ENCODE assay signal across 20 mouse cellular contexts in the genomic region with DNA sequence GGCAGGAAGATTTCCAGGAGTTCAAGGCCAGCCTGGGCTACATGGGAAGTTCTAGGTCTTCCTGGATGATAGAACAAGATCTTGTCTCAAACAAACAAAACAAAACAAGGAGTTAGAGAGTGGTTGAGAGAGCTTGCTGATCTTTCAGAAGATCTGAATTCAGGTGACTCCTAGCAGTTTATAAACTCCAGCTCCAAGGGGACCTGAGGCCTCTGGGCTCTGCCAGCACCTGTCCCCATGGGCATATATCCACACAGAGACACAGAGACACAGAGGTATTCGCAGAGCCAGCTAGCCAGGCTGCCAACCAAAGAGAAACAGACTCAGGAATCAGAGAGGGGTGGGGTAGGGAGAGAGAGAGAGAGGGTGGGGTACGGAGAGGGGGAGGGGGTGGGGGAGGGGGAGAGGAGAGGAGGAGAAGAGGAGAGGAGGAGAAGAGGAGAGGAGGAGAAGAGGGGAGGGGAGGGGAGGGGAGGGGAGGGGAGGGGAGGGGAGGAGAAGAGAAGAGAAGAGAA. TPM values are rescaled to one million over a fixed set of nuclear protein-coding genes. Genes with fewer than 3 reads are reported as not detected.
A peak's percentile ranks its signal among the peaks of the same experiment; 100 is the strongest.
DNase-seq lines count a peak whose midpoint lies in the region; ATAC-seq and TF ChIP-seq lines count a peak whose summit lies in the region.
"Had no signal": no experiment of that assay in that cellular context is flagged by ENCODE, and none has a peak within 500 bp of the region (broad histone marks: within the 10 kb centered on the region; RNA-seq: fewer than 3 reads in every experiment).

No protein-coding gene starts in this region.

- no peak overlapping the region for H3K4me2 ChIP-seq in forebrain, embryonic 14.5 days (ENCODE audit: low read length)
- H3K4me2 ChIP-seq in hindbrain, embryonic 13.5 days, result peak overlapping the region; percentile 48
- no peak overlapping the region for H3K4me2 ChIP-seq in hindbrain, embryonic 14.5 days (replicated peaks)
- no peak overlapping the region for H3K4me2 ChIP-seq in midbrain, embryonic 12.5 days (replicated peaks)
- no peak overlapping the region for H3K4me2 ChIP-seq in midbrain, postnatal 0 days (ENCODE audit: low read depth, low read length, poor library complexity, severe bottlenecking)
- H3K4me2 ChIP-seq in stomach, embryonic 16.5 days (ENCODE audit: low read depth, low read length), result no peak overlapping the region

- 55% methylated on average over 1 of the region's 2 CpGs for WGBS in forebrain, embryonic 14.5 days
- WGBS in forebrain, embryonic 10.5 days, result 83% methylated on average over 1 of the region's 2 CpGs
- WGBS in hindbrain, embryonic 13.5 days, result 92% methylated on average over 1 of the region's 2 CpGs
- WGBS in hindbrain, embryonic 14.5 days, result 91% methylated on average over 1 of the region's 2 CpGs
- WGBS in midbrain, embryonic 12.5 days, result 82% methylated on average over 1 of the region's 2 CpGs
- WGBS in midbrain, postnatal 0 days, result 100% methylated on average over 1 of the region's 2 CpGs
- WGBS in stomach, embryonic 16.5 days, result 71% methylated on average over 1 of the region's 2 CpGs

- H3K9ac ChIP-seq in forebrain, embryonic 14.5 days (ENCODE audit: low read length), result no peak overlapping the region
- H3K9ac ChIP-seq in hindbrain, embryonic 13.5 days, result no peak overlapping the region
- no peak overlapping the region for H3K9ac ChIP-seq in hindbrain, embryonic 14.5 days
- 0 out of 2 replicates have a peak overlapping the region, but pooled peaks have one; percentile 20 for H3K9ac ChIP-seq in midbrain, embryonic 12.5 days (replicated peaks)
- no peak overlapping the region for H3K9ac ChIP-seq in midbrain, postnatal 0 days (replicated peaks; ENCODE audit: low read length, poor library complexity, severe bottlenecking)
- no peak overlapping the region for H3K9ac ChIP-seq in stomach, embryonic 16.5 days (ENCODE audit: low read length)

- peak; percentile 51; the same call in 1 of the 2 replicates for ATAC-seq in forebrain, embryonic 14.5 days
- ATAC-seq in hindbrain, embryonic 13.5 days (ENCODE audit: low FRiP score), result no peak
- ATAC-seq in hindbrain, embryonic 14.5 days (ENCODE audit: low FRiP score), result no peak
- ATAC-seq in midbrain, embryonic 12.5 days (ENCODE audit: low FRiP score, low read depth), result 0 out of 2 replicates have a peak, but pooled peaks have one; percentile 6
- no peak for ATAC-seq in midbrain, postnatal 0 days (ENCODE audit: low FRiP score)
- no peak for ATAC-seq in stomach, embryonic 16.5 days (ENCODE audit: insufficient read depth, low FRiP score)
- ATAC-seq in inflammation-experienced regulatory T-cells, adult 6 months, result no peak

- no peak for TF ChIP-seq CTCF in midbrain, postnatal 0 days (IDR thresholded peaks at IDR 0.05)

- no peak for DNase-seq in forebrain, embryonic 14.5 days (ENCODE audit: low spot score)
- no peak for DNase-seq in forebrain, embryonic 10.5 days (ENCODE audit: extremely low spot score, low spot score)
- DNase-seq in hindbrain, embryonic 14.5 days (ENCODE audit: low spot score), result no peak
- no peak for DNase-seq in midbrain, postnatal 0 days (ENCODE audit: low spot score)
- DNase-seq: cerebellum, adult 9-11 months; left cerebral cortex, postnatal 4 days; right cerebral cortex, postnatal 4 days had no signal

- no peaks in the 10 kb centered on the region for H3K27me3 ChIP-seq in forebrain, embryonic 14.5 days (replicated peaks; ENCODE audit: control insufficient read depth, insufficient read depth, low read length)
- 0 out of 2 replicates have a peak, but pooled peaks cover 5% of the 10 kb centered on the region for H3K27me3 ChIP-seq in forebrain, embryonic 10.5 days (ENCODE audit: poor library complexity, severe bottlenecking)
- H3K27me3 ChIP-seq in hindbrain, embryonic 13.5 days, result 0 out of 2 replicates have a peak, but pooled peaks cover 6% of the 10 kb centered on the region
- no peaks in the 10 kb centered on the region for H3K27me3 ChIP-seq in hindbrain, embryonic 14.5 days (ENCODE audit: control insufficient read depth, insufficient read depth, low read length)
- H3K27me3 ChIP-seq in midbrain, embryonic 12.5 days, result no peaks in the 10 kb centered on the region
- no peaks in the 10 kb centered on the region for H3K27me3 ChIP-seq in midbrain, postnatal 0 days (ENCODE audit: insufficient read depth, low read length)
- H3K27me3 ChIP-seq in stomach, embryonic 16.5 days (ENCODE audit: control insufficient read depth, insufficient read depth, low read length), result no peaks in the 10 kb centered on the region

- no peak overlapping the region for H3K4me3 ChIP-seq in forebrain, embryonic 14.5 days (ENCODE audit: low read depth, low read length)
- H3K4me3 ChIP-seq in forebrain, embryonic 10.5 days, result no peak overlapping the region
- no peak overlapping the region for H3K4me3 ChIP-seq in hindbrain, embryonic 13.5 days
- no peak overlapping the region for H3K4me3 ChIP-seq in hindbrain, embryonic 14.5 days (replicated peaks; ENCODE audit: low read length)
- no peak overlapping the region for H3K4me3 ChIP-seq in midbrain, embryonic 12.5 days
- H3K4me3 ChIP-seq in midbrain, postnatal 0 days (ENCODE audit: low read depth, low read length), result no peak overlapping the region
- H3K4me3 ChIP-seq in stomach, embryonic 16.5 days (replicated peaks; ENCODE audit: low read length), result no peak overlapping the region

- no peaks in the 10 kb centered on the region for H3K4me1 ChIP-seq in forebrain, embryonic 14.5 days (ENCODE audit: control insufficient read depth, insufficient read depth, low read length)
- peaks cover 13% of the 10 kb centered on the region for H3K4me1 ChIP-seq in forebrain, embryonic 10.5 days
- H3K4me1 ChIP-seq in hindbrain, embryonic 13.5 days (replicated peaks), result peaks cover 8% of the 10 kb centered on the region; the same call in 1 of the 2 replicates
- peaks cover 8% of the 10 kb centered on the region; the same call in 1 of the 2 replicates for H3K4me1 ChIP-seq in hindbrain, embryonic 14.5 days (replicated peaks; ENCODE audit: control insufficient read depth, insufficient read depth, low read length)
- H3K4me1 ChIP-seq in midbrain, embryonic 12.5 days, result peaks cover 6% of the 10 kb centered on the region
- H3K4me1 ChIP-seq in midbrain, postnatal 0 days (ENCODE audit: insufficient read depth, low read length), result peaks cover 4% of the 10 kb centered on the region; the same call in 1 of the 2 replicates
- peaks cover 24% of the 10 kb centered on the region for H3K4me1 ChIP-seq in stomach, embryonic 16.5 days (ENCODE audit: control insufficient read depth, insufficient read depth, low read length)

- no peak overlapping the region for H3K27ac ChIP-seq in forebrain, embryonic 14.5 days (ENCODE audit: low read depth, low read length)
- H3K27ac ChIP-seq in forebrain, embryonic 10.5 days, result no peak overlapping the region
- no peak overlapping the region for H3K27ac ChIP-seq in hindbrain, embryonic 13.5 days
- H3K27ac ChIP-seq in hindbrain, embryonic 14.5 days, result no peak overlapping the region
- H3K27ac ChIP-seq in midbrain, embryonic 12.5 days (replicated peaks), result no peak overlapping the region
- H3K27ac ChIP-seq in midbrain, postnatal 0 days (ENCODE audit: low read depth, low read length), result no peak overlapping the region
- H3K27ac ChIP-seq in stomach, embryonic 16.5 days (ENCODE audit: low read length), result peak overlapping the region; percentile 82
- H3K27ac ChIP-seq: layer of hippocampus, adult 2 months; neural tube, embryonic 13.5 days had no signal

- H3K36me3 ChIP-seq in forebrain, embryonic 14.5 days (ENCODE audit: control insufficient read depth, insufficient read depth, low read length), result no peaks in the 10 kb centered on the region
- no peaks in the 10 kb centered on the region for H3K36me3 ChIP-seq in forebrain, embryonic 10.5 days (replicated peaks)
- H3K36me3 ChIP-seq in hindbrain, embryonic 13.5 days, result no peaks in the 10 kb centered on the region
- no peaks in the 10 kb centered on the region for H3K36me3 ChIP-seq in hindbrain, embryonic 14.5 days (replicated peaks; ENCODE audit: control insufficient read depth, insufficient read depth)
- no peaks in the 10 kb centered on the region for H3K36me3 ChIP-seq in midbrain, embryonic 12.5 days
- H3K36me3 ChIP-seq in midbrain, postnatal 0 days (ENCODE audit: insufficient read depth, low read length), result no peaks in the 10 kb centered on the region
- H3K36me3 ChIP-seq in stomach, embryonic 16.5 days (ENCODE audit: control insufficient read depth, insufficient read depth, low read length), result no peaks in the 10 kb centered on the region
- H3K36me3 ChIP-seq: neural tube, embryonic 13.5 days had no signal

- no peaks in the 10 kb centered on the region for H3K9me3 ChIP-seq in forebrain, embryonic 14.5 days (replicated peaks; ENCODE audit: control insufficient read depth, low read length)
- no peaks in the 10 kb centered on the region for H3K9me3 ChIP-seq in forebrain, embryonic 10.5 days
- no peaks in the 10 kb centered on the region for H3K9me3 ChIP-seq in hindbrain, embryonic 13.5 days
- H3K9me3 ChIP-seq in hindbrain, embryonic 14.5 days (ENCODE audit: control insufficient read depth, low read length), result no peaks in the 10 kb centered on the region
- H3K9me3 ChIP-seq in midbrain, embryonic 12.5 days, result no peaks in the 10 kb centered on the region
- no peaks in the 10 kb centered on the region for H3K9me3 ChIP-seq in midbrain, postnatal 0 days (ENCODE audit: low read length)
- no peaks in the 10 kb centered on the region for H3K9me3 ChIP-seq in stomach, embryonic 16.5 days (replicated peaks; ENCODE audit: control insufficient read depth, low read length)
- H3K9me3 ChIP-seq: neural tube, embryonic 13.5 days had no signal

RNA-seq across cellular contexts. Expression of a gene that starts 9.2 kb away (rescaled TPM):
- 0.23 and 0.28 TPM in 2 replicates for polyA plus RNA-seq in forebrain, embryonic 14.5 days (2014; fragmentation: Nextera tagmentation; extraction: Ambion mirVana)
- polyA plus RNA-seq in forebrain, embryonic 10.5 days (2016; fragmentation: Nextera tagmentation; extraction: Ambion mirVana), result not detected in 2 replicates
- not detected in 2 replicates for polyA plus RNA-seq in hindbrain, embryonic 13.5 days (2015; fragmentation: Nextera tagmentation; extraction: Ambion mirVana)
- not detected in 2 replicates for polyA plus RNA-seq in hindbrain, embryonic 14.5 days (2014; fragmentation: Nextera tagmentation; extraction: Ambion mirVana)
- polyA plus RNA-seq in midbrain, embryonic 12.5 days (2016; fragmentation: Nextera tagmentation; extraction: Ambion mirVana), result not detected in 2 replicates
- not detected in 2 replicates for total RNA-seq in midbrain, postnatal 0 days (2014; rRNA removed)
- polyA plus RNA-seq in midbrain, postnatal 0 days (2015; fragmentation: Nextera tagmentation; extraction: Ambion mirVana), result not detected in 2 replicates
- 41.0 and 44.8 TPM in 2 replicates for polyA plus RNA-seq in stomach, embryonic 16.5 days (2015; fragmentation: Nextera tagmentation; extraction: Ambion mirVana)
- 1 to 10 TPM; 1.1 to 2.1 (median 1.1) TPM for polyA plus RNA-seq in inflammation-experienced regulatory T-cells, adult 6 months (2017; shearing (Covaris generic))
- total RNA-seq: adrenal gland, adult 2 months; gastrocnemius, postnatal 36 days; hematopoietic stem cell, adult 5-6 weeks; MEL had no signal
- polyA plus RNA-seq: adrenal gland, adult 2 months; neural tube, embryonic 13.5 days had no signal

RNA-seq across cellular contexts. Expression of a gene that starts 10.8 kb away (rescaled TPM):
- polyA plus RNA-seq in forebrain, embryonic 14.5 days (2014; fragmentation: Nextera tagmentation; extraction: Ambion mirVana), result not detected in 2 replicates
- polyA plus RNA-seq in forebrain, embryonic 10.5 days (2016; fragmentation: Nextera tagmentation; extraction: Ambion mirVana), result not detected in 2 replicates
- not detected in 2 replicates for polyA plus RNA-seq in hindbrain, embryonic 13.5 days (2015; fragmentation: Nextera tagmentation; extraction: Ambion mirVana)
- 0.03 and 0.48 TPM in 2 replicates for polyA plus RNA-seq in hindbrain, embryonic 14.5 days (2014; fragmentation: Nextera tagmentation; extraction: Ambion mirVana)
- polyA plus RNA-seq in midbrain, embryonic 12.5 days (2016; fragmentation: Nextera tagmentation; extraction: Ambion mirVana), result not detected in 2 replicates
- total RNA-seq in midbrain, postnatal 0 days (2014; rRNA removed), result 0.05 and 0.19 TPM in 2 replicates
- 0.37 and 0.84 TPM in 2 replicates for polyA plus RNA-seq in midbrain, postnatal 0 days (2015; fragmentation: Nextera tagmentation; extraction: Ambion mirVana)
- polyA plus RNA-seq in stomach, embryonic 16.5 days (2015; fragmentation: Nextera tagmentation; extraction: Ambion mirVana), result 0.06 TPM in 1 of 2 replicates, not detected in the other
- polyA plus RNA-seq in inflammation-experienced regulatory T-cells, adult 6 months (2017; shearing (Covaris generic)), result not detected
- total RNA-seq: gastrocnemius, postnatal 36 days; hematopoietic stem cell, adult 5-6 weeks; MEL; monocyte, adult 5-6 weeks had no signal
- polyA plus RNA-seq: adrenal gland, adult 2 months; heart, embryonic 14.5 days; liver, embryonic 16.5 days; neural tube, embryonic 13.5 days had no signal

RNA-seq across cellular contexts. Expression of a gene that starts 28.9 kb away (rescaled TPM):
- polyA plus RNA-seq in forebrain, embryonic 14.5 days (2014; fragmentation: Nextera tagmentation; extraction: Ambion mirVana), result 17.9 and 18.8 TPM in 2 replicates
- polyA plus RNA-seq in forebrain, embryonic 10.5 days (2016; fragmentation: Nextera tagmentation; extraction: Ambion mirVana), result 22.0 and 25.3 TPM in 2 replicates
- 16.7 and 19.2 TPM in 2 replicates for polyA plus RNA-seq in hindbrain, embryonic 13.5 days (2015; fragmentation: Nextera tagmentation; extraction: Ambion mirVana)
- 14.7 and 17.9 TPM in 2 replicates for polyA plus RNA-seq in hindbrain, embryonic 14.5 days (2014; fragmentation: Nextera tagmentation; extraction: Ambion mirVana)
- 17.9 and 23.1 TPM in 2 replicates for polyA plus RNA-seq in midbrain, embryonic 12.5 days (2016; fragmentation: Nextera tagmentation; extraction: Ambion mirVana)
- 8.3 and 9.0 TPM in 2 replicates for total RNA-seq in midbrain, postnatal 0 days (2014; rRNA removed)
- polyA plus RNA-seq in midbrain, postnatal 0 days (2015; fragmentation: Nextera tagmentation; extraction: Ambion mirVana), result 16.1 and 19.0 TPM in 2 replicates
- 57.8 and 69.5 TPM in 2 replicates for polyA plus RNA-seq in stomach, embryonic 16.5 days (2015; fragmentation: Nextera tagmentation; extraction: Ambion mirVana)
- polyA plus RNA-seq in inflammation-experienced regulatory T-cells, adult 6 months (2017; shearing (Covaris generic)), result 1,000 to 10,000 TPM; 2,255 to 2,929 (median 2,357) TPM

RNA-seq across cellular contexts. Expression of a gene that starts 37.2 kb away (rescaled TPM):
- polyA plus RNA-seq in forebrain, embryonic 14.5 days (2014; fragmentation: Nextera tagmentation; extraction: Ambion mirVana), result 5.0 and 9.4 TPM in 2 replicates
- 0.50 and 0.91 TPM in 2 replicates for polyA plus RNA-seq in forebrain, embryonic 10.5 days (2016; fragmentation: Nextera tagmentation; extraction: Ambion mirVana)
- 13.6 and 16.2 TPM in 2 replicates for polyA plus RNA-seq in hindbrain, embryonic 13.5 days (2015; fragmentation: Nextera tagmentation; extraction: Ambion mirVana)
- polyA plus RNA-seq in hindbrain, embryonic 14.5 days (2014; fragmentation: Nextera tagmentation; extraction: Ambion mirVana), result 9.2 and 11.7 TPM in 2 replicates
- 7.2 and 10.9 TPM in 2 replicates for polyA plus RNA-seq in midbrain, embryonic 12.5 days (2016; fragmentation: Nextera tagmentation; extraction: Ambion mirVana)
- 25.6 and 31.4 TPM in 2 replicates for total RNA-seq in midbrain, postnatal 0 days (2014; rRNA removed)
- 72.6 and 74.6 TPM in 2 replicates for polyA plus RNA-seq in midbrain, postnatal 0 days (2015; fragmentation: Nextera tagmentation; extraction: Ambion mirVana)
- 224 and 245 TPM in 2 replicates for polyA plus RNA-seq in stomach, embryonic 16.5 days (2015; fragmentation: Nextera tagmentation; extraction: Ambion mirVana)
- not detected for polyA plus RNA-seq in inflammation-experienced regulatory T-cells, adult 6 months (2017; shearing (Covaris generic))
- total RNA-seq: hematopoietic stem cell, adult 5-6 weeks; MEL; monocyte, adult 5-6 weeks had no signal

RNA-seq across cellular contexts. Expression of a gene that starts 55.3 kb away (rescaled TPM):
- 0.14 TPM in 1 of 2 replicates, not detected in the other for polyA plus RNA-seq in forebrain, embryonic 14.5 days (2014; fragmentation: Nextera tagmentation; extraction: Ambion mirVana)
- 1.4 and 1.5 TPM in 2 replicates for polyA plus RNA-seq in forebrain, embryonic 10.5 days (2016; fragmentation: Nextera tagmentation; extraction: Ambion mirVana)
- polyA plus RNA-seq in hindbrain, embryonic 13.5 days (2015; fragmentation: Nextera tagmentation; extraction: Ambion mirVana), result 0.13 and 0.39 TPM in 2 replicates
- polyA plus RNA-seq in hindbrain, embryonic 14.5 days (2014; fragmentation: Nextera tagmentation; extraction: Ambion mirVana), result 0.10 and 0.21 TPM in 2 replicates
- polyA plus RNA-seq in midbrain, embryonic 12.5 days (2016; fragmentation: Nextera tagmentation; extraction: Ambion mirVana), result 0.56 and 0.69 TPM in 2 replicates
- total RNA-seq in midbrain, postnatal 0 days (2014; rRNA removed), result 0.11 and 0.33 TPM in 2 replicates
- polyA plus RNA-seq in midbrain, postnatal 0 days (2015; fragmentation: Nextera tagmentation; extraction: Ambion mirVana), result 0.12 and 0.20 TPM in 2 replicates
- 6.9 and 7.9 TPM in 2 replicates for polyA plus RNA-seq in stomach, embryonic 16.5 days (2015; fragmentation: Nextera tagmentation; extraction: Ambion mirVana)
- 1 to 10 TPM in 2 of 3 experiments, not detected in 1; 1.5 to 2.3 TPM for polyA plus RNA-seq in inflammation-experienced regulatory T-cells, adult 6 months (2017; shearing (Covaris generic))
- total RNA-seq: layer of hippocampus, adult 2 months; left cerebral cortex, postnatal 4 days; monocyte, adult 5-6 weeks had no signal

Comparison
In these comparisons a context has a peak if more than half of its experiments do, and no peak if none do; other contexts are left out.
1. ATAC-seq: peak in forebrain, embryonic 14.5 days (single experiment) and midbrain, embryonic 12.5 days (single experiment); none in hindbrain, embryonic 13.5 days (single experiment), hindbrain, embryonic 14.5 days (single experiment), midbrain, postnatal 0 days (single experiment), stomach, embryonic 16.5 days (single experiment) and inflammation-experienced regulatory T-cells, adult 6 months (single experiment).
2. RNA of a gene that starts 9.2 kb away (polyA plus RNA-seq): 41.0 to 44.8 TPM in stomach, embryonic 16.5 days; 1.1 to 2.1 TPM in inflammation-experienced regulatory T-cells, adult 6 months, 0.23 to 0.28 TPM in forebrain, embryonic 14.5 days, not detected in hindbrain, embryonic 14.5 days, not detected in hindbrain, embryonic 13.5 days, not detected in midbrain, postnatal 0 days, not detected in forebrain, embryonic 10.5 days and not detected in midbrain, embryonic 12.5 days; every median in the first group is over 10 times any median in the second.
3. RNA of a gene that starts 28.9 kb away (polyA plus RNA-seq): 2,255 to 2,929 TPM in inflammation-experienced regulatory T-cells, adult 6 months; 57.8 to 69.5 TPM in stomach, embryonic 16.5 days, 22.0 to 25.3 TPM in forebrain, embryonic 10.5 days, 17.9 to 23.1 TPM in midbrain, embryonic 12.5 days, 16.7 to 19.2 TPM in hindbrain, embryonic 13.5 days, 17.9 to 18.8 TPM in forebrain, embryonic 14.5 days, 14.7 to 17.9 TPM in hindbrain, embryonic 14.5 days and 16.1 to 19.0 TPM in midbrain, postnatal 0 days; every median in the first group is over 10 times any median in the second.